Mouse (Mus musculus) ovary, adult 2 months (tissue): ENCODE data around the gene Hey2. TPM values are rescaled to one million over a fixed set of nuclear protein-coding genes. Genes with fewer than 3 reads are reported as not detected.

Experiments used
- polyA plus RNA-seq: library from polyadenylated mRNA; depleted of rRNA; stranded (reverse); fragments of >200 nt; gene quantifications from 2 replicates; pipeline ENCODE4 v1.2.3, GENCODE M21; 2012; rRNA removed

The Hey2 gene
- 61.6 and 74.3 TPM in 2 replicates for polyA plus RNA-seq

GRCm38 (mm10) chr10:30842643-30843437 lies at the start of gene Hey2:
Gene Hey2 (minus strand): TSS chr10:30842801.

GRCm38 (mm10) chr10:30802681-30803586 lies 39.7 kb downstream of the Hey2 start, which contains the start of gene Ncoa7:
Gene Ncoa7 (minus strand): TSS chr10:30803326.

Other genes starting within 250 kb of the Hey2 start
- 0.28 and 0.35 TPM in 2 replicates for gene Trmt11, start 242.1 kb downstream of the Hey2 start, polyA plus RNA-seq
- 6.6 and 7.8 TPM in 2 replicates for gene Hint3, start 213.2 kb downstream of the Hey2 start, polyA plus RNA-seq
- 9.7 and 11.6 TPM in 2 replicates for gene Ncoa7, start 39.5 kb downstream of the Hey2 start, polyA plus RNA-seq